Mouse (Mus musculus): ENCODE results near the gene Col7a1. TPM values are rescaled to one million over a fixed set of nuclear protein-coding genes. Genes with fewer than 3 reads are reported as not detected.

Gene Col7a1
- polyA plus RNA-seq, 1 experiment from 2014 or later, result 3.6 TPM

DNA sequence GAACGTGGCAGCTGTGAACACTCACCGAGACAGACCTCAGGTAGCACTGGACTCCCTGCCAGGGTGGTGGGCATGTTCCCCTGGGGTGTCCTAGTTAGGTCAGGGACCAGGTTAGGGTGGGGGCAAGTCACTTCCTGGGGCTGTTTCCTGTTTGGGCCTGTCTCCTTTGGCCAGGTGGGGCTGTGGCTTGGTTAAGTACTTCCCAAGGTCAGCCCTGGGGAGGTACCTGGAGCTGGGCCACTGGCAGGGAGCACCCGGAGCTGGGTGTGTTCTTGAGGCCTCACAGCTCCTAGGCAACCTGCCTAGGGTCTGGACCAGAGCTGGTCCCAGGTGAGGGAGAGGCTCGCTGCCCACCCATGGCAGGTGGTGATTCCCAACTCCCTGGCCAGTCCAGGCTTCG lies 75.5 kb downstream of the Col7a1 start:
- Histone ChIP-seq H3K27me3 (no peaks in the 10 kb centered on the region), H3K4me1 (no peaks in the 10 kb centered on the region), H3K9ac (replicated peaks) (no peak overlapping the region), H3K4me2 (replicated peaks) (no peak overlapping the region), H3K4me3 (no peak overlapping the region), H3K36me3 (peaks cover 9% of the 10 kb centered on the region; the same call in 1 of the 2 replicates), H3K27ac (replicated peaks) (no peak overlapping the region), H3K9me3 (no peaks in the 10 kb centered on the region)
- WGBS, result 72% methylated on average over 5 of the region's 5 CpGs
- no peak for ATAC-seq (ENCODE audit: low FRiP score, low read depth)

DNA sequence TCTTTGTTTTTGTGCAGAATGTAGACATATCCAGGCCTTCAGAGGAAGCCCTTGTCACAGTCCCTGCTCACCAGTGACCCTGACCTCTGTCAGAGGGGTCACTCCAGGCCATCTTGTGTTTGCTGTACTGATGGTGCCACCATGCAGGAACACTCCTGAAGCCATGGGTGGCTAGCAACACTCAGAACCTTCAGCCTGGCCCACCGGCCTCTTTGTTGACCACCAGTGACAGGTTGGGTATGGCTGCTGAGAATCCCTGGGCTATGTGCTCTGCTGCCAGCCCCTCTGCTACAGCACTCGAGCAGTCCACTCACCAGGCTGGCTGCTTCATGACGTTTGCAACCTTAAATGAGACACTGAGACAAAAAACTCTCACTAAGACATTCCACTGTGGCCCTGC lies 76.9 kb downstream of the Col7a1 start:
- Histone ChIP-seq H3K9ac (replicated peaks) (no peak overlapping the region), H3K27ac (replicated peaks) (no peak overlapping the region), H3K4me2 (replicated peaks) (no peak overlapping the region), H3K27me3 (no peaks in the 10 kb centered on the region), H3K4me1 (no peaks in the 10 kb centered on the region), H3K4me3 (no peak overlapping the region), H3K36me3 (peaks cover 9% of the 10 kb centered on the region; the same call in 1 of the 2 replicates), H3K9me3 (no peaks in the 10 kb centered on the region)
- WGBS, result 68% methylated on average over 3 of the region's 3 CpGs
- no peak for ATAC-seq (ENCODE audit: low FRiP score, low read depth)

DNA sequence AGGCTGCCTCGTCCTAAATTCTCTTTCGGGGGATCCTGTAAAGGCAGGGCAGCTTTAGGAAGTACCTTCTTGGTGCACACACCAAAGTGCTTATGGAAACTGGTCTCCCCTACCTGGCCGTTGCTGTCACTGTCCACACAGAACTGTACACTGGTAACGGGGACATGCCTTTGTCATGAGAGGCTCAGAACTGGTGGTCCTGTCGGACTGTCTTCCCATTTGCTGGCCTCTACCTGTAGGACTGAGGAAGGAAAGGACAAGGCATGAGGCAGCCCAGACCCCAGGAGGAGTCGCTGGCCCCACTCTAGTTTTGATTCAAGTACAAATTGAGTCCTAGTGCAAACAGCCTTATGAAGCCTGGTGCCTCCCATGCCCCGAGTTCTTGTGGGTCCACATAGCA lies 77.6 kb downstream of the Col7a1 start:
- no peak for ATAC-seq (ENCODE audit: low FRiP score, low read depth)
- no peaks in the 10 kb centered on the region for H3K27me3 ChIP-seq
- no peak overlapping the region for H3K27ac ChIP-seq (replicated peaks)
- H3K36me3 ChIP-seq, result peaks cover 9% of the 10 kb centered on the region; the same call in 1 of the 2 replicates
- H3K4me2 ChIP-seq (replicated peaks), result no peak overlapping the region
- no peak overlapping the region for H3K9ac ChIP-seq (replicated peaks)
- H3K9me3 ChIP-seq, result no peaks in the 10 kb centered on the region
- 91% methylated on average over 7 of the region's 7 CpGs for WGBS
- H3K4me3 ChIP-seq, result no peak overlapping the region
- H3K4me1 ChIP-seq, result no peaks in the 10 kb centered on the region

DNA sequence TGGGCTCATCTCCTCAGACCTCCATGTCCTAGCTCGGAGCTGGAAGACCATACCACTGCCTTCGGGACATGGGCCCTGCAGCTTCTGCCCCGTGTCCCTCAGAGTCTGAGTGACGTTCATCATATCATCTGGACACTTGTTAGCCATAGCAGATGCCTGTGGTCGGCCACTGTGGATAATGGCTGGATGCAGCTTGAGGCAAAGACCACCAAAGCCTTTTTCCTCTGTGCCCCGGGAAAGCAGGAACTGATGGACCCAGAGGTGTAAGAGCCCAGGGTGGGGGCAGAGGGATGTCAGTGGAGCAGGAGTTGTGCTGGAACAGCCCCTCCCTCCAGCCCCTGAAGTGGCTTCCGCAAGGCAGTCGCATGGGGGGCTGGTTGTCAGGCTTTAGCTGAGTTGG lies 78.3 kb downstream of the Col7a1 start:
- WGBS, result 88% methylated on average over 8 of the region's 8 CpGs
- Histone ChIP-seq H3K4me1 (no peaks in the 10 kb centered on the region), H3K9me3 (no peaks in the 10 kb centered on the region), H3K4me2 (replicated peaks) (no peak overlapping the region), H3K4me3 (no peak overlapping the region), H3K9ac (replicated peaks) (no peak overlapping the region), H3K36me3 (peaks cover 9% of the 10 kb centered on the region; the same call in 1 of the 2 replicates), H3K27me3 (no peaks in the 10 kb centered on the region), H3K27ac (replicated peaks) (no peak overlapping the region)
- ATAC-seq (ENCODE audit: low FRiP score, low read depth), result no peak

DNA sequence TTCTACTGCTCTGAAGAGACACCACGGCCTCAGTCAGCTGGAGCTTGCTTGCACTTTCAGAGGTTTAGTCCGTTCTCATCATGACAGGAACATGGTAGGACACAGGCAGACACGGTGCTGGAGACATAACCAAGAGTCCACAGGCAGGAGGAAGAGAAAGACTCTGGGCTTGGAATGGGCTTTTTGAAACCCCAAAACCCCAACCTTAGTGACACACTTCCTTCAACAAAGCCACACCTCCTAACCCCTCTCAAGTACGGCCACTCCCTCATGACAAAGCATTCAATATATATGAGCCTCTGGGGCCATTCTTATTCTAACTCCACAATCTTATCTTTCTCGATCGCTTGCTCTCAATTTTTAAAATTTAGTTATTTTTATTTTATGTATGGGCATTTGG lies 79.0 kb downstream of the Col7a1 start:
- Histone ChIP-seq H3K4me1 (no peaks in the 10 kb centered on the region), H3K27ac (replicated peaks) (no peak overlapping the region), H3K4me3 (no peak overlapping the region), H3K36me3 (peaks cover 9% of the 10 kb centered on the region; the same call in 1 of the 2 replicates), H3K9me3 (no peaks in the 10 kb centered on the region), H3K4me2 (replicated peaks) (no peak overlapping the region), H3K27me3 (no peaks in the 10 kb centered on the region), H3K9ac (replicated peaks) (no peak overlapping the region)
- 88% methylated on average over 6 of the region's 6 CpGs for WGBS
- no peak for ATAC-seq (ENCODE audit: low FRiP score, low read depth)

MicroRNA genes within 50 kb of the gene (microRNA counts, 519-probe panel; counts per million panel counts)
- not detected for microRNA mmu-miR-711

Small RNA genes lying within 50 kb of the gene (microRNA-seq; reads per million reads assigned to microRNA genes)
- gene Mir711, result not detected

Other genes with a start within 250 kb of the Col7a1 start
- 137 and 141 TPM in 2 replicates for gene Ip6k2, start 169.8 kb upstream of the Col7a1 start, polyA plus RNA-seq (2016; fragmentation: Nextera tagmentation; extraction: Ambion mirVana)
- 17.0 and 20.1 TPM in 2 replicates for gene Nckipsd, start 145.2 kb upstream of the Col7a1 start, polyA plus RNA-seq (2016; fragmentation: Nextera tagmentation; extraction: Ambion mirVana)
- 13.8 and 14.4 TPM in 2 replicates for gene Celsr3, start 127.3 kb upstream of the Col7a1 start, polyA plus RNA-seq (2016; fragmentation: Nextera tagmentation; extraction: Ambion mirVana)
- 10.2 and 10.5 TPM in 2 replicates for gene Slc26a6, start 100.3 kb upstream of the Col7a1 start, polyA plus RNA-seq (2016; fragmentation: Nextera tagmentation; extraction: Ambion mirVana)
- gene Tmem89, start 39.0 kb upstream of the Col7a1 start, polyA plus RNA-seq (2016; fragmentation: Nextera tagmentation; extraction: Ambion mirVana), result not detected in 2 replicates
- gene Uqcrc1, start 17.0 kb upstream of the Col7a1 start, polyA plus RNA-seq (2016; fragmentation: Nextera tagmentation; extraction: Ambion mirVana), result 357 and 375 TPM in 2 replicates
- not detected in 2 replicates for gene Ucn2, start 32.4 kb downstream of the Col7a1 start, polyA plus RNA-seq (2016; fragmentation: Nextera tagmentation; extraction: Ambion mirVana)
- gene Pfkfb4, start 38.2 kb downstream of the Col7a1 start, polyA plus RNA-seq (2016; fragmentation: Nextera tagmentation; extraction: Ambion mirVana), result 18.5 and 20.2 TPM in 2 replicates
- 38.3 and 42.4 TPM in 2 replicates for gene Shisa5, start 85.0 kb downstream of the Col7a1 start, polyA plus RNA-seq (2016; fragmentation: Nextera tagmentation; extraction: Ambion mirVana)
- 11.5 TPM in 2 replicates for gene Trex1, start 106.1 kb downstream of the Col7a1 start, polyA plus RNA-seq (2016; fragmentation: Nextera tagmentation; extraction: Ambion mirVana)
- 31.3 and 32.0 TPM in 2 replicates for gene Atrip, start 120.5 kb downstream of the Col7a1 start, polyA plus RNA-seq (2016; fragmentation: Nextera tagmentation; extraction: Ambion mirVana)
- 12.9 and 15.7 TPM in 2 replicates for gene Ccdc51, start 128.9 kb downstream of the Col7a1 start, polyA plus RNA-seq (2016; fragmentation: Nextera tagmentation; extraction: Ambion mirVana)
- 729 and 743 TPM in 2 replicates for gene Tma7, start 129.0 kb downstream of the Col7a1 start, polyA plus RNA-seq (2016; fragmentation: Nextera tagmentation; extraction: Ambion mirVana)
- 43.7 and 49.7 TPM in 2 replicates for gene Plxnb1, start 141.8 kb downstream of the Col7a1 start, polyA plus RNA-seq (2016; fragmentation: Nextera tagmentation; extraction: Ambion mirVana)
- gene Fbxw21, start 208.5 kb downstream of the Col7a1 start, polyA plus RNA-seq (2016; fragmentation: Nextera tagmentation; extraction: Ambion mirVana), result not detected in 2 replicates
- gene Fbxw13, start 242.4 kb downstream of the Col7a1 start, polyA plus RNA-seq (2016; fragmentation: Nextera tagmentation; extraction: Ambion mirVana), result not detected in 2 replicates

All from midbrain, embryonic 12.5 days (tissue).